Mouse (Mus musculus): ENCODE results near the gene Mafk.

Mafk gene

DNA sequence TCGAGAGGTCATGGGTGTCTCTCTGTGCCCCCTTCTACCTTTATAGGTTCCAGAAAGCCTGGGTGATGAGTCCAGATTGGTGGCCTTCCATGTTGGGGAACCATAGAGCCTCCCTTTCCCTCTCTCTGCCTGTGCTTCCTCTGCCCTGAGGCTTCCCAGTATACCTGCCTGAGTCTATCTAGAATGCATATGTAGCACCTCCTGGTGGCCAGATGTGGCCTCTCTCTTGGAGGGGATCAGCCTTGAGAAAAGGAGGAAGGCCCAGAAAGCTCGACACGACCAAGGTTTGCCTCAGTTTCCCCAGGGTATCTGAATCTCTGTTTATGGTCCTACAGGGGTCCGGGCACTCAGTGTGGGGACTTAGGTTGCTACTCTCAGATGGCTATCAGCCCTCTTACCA is 27.5 kb downstream of the Mafk start:
- DNase-seq (ENCODE audit: low spot score): no peak

- DNase-seq (ENCODE audit: low spot score): no peak
These were observed 28.3 kb downstream of the Mafk start, which contains the start of gene Tmem184a for GRCm38 (mm10) chr5:139819538-139820181. TSS of gene Tmem184a (minus strand) at chr5:139819917.

DNA sequence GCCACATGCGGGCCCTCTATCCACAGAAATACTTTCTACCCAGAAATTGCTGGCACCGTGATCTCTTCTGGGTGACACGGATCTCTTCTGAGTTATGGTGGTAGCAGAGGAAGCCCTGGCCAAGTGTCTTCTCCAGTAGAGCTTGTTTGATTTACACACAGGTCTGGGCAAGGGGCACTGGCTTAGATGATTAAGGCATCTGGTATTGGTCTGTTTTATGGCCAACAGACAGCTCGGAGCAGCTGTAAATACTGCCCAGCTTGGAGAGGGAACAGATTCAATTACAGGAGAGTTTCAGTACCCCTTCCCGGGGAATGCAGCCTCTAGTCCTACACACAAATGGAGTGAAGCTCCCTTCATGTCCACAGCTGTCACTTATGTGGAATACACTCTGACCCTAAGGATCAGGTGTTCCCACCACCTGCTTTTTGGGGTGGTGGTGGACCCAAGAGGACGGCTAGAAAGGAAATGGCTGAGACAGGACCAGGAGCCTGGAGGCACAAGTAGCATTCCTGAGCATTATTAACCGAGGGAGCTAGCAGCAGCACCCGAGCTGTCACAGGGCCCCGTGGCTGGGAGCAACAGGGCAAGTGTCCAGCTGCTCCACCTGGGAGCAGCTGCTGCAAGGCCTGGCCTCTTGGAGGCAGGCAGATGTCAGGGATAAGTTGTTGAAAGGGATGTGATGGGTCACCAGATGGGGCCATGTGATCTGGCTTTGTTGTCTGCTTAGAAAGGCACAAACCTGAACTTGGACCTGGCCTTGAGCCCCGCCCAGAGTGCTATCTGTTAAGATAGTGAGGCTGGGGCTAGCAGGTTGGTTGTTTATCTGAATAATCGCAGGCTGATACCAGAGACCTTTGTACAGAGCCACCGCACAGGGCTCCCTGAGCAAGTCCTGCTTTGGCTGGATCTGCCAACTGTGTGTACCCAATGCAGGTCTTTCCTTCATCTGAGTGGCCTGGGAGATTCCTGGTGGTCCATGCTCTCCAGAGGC is 30.4 kb downstream of the Mafk start:
- no peak for DNase-seq (ENCODE audit: low spot score)

DNA sequence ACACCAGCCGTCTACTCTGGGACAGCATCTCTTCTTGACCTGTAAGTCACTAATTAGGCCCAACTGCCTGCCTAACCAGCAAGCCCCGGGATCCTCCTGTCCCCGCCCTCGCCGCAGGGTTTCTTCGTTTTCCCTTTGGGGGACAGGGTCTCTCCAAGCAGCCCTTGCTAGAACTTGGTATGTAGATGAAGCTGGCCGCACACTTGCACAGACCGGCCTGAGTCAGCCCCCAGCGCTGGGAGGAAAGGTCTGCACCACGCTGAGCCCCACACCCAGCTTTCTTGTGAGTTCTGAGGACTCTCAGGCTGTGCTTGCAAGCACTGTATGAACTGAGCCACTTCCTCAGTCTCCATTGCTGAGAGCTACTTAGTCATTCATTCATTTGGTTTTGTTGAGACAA is 33.2 kb downstream of the Mafk start:
- DNase-seq (ENCODE audit: low spot score): no peak

DNA sequence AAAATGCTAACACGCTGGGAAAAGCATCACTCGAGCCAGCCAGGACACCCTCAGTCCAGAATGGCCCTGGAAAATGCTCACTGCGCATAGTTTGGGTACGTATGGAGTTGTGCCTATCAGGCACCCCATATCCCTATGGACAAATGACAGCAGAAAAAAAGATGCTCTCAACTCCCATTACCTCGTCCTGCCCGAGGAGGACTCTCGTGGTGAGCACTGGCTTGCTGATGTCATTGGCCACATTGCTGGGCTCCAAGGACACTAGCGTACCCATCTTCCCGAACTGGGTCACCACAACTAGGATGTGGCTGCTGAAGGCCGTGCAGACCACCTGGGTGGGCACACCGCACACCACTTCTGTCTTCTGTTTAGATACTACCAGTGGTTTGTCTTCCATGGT is 34.6 kb downstream of the Mafk start:
- DNase-seq (ENCODE audit: low spot score): no peak

DNA sequence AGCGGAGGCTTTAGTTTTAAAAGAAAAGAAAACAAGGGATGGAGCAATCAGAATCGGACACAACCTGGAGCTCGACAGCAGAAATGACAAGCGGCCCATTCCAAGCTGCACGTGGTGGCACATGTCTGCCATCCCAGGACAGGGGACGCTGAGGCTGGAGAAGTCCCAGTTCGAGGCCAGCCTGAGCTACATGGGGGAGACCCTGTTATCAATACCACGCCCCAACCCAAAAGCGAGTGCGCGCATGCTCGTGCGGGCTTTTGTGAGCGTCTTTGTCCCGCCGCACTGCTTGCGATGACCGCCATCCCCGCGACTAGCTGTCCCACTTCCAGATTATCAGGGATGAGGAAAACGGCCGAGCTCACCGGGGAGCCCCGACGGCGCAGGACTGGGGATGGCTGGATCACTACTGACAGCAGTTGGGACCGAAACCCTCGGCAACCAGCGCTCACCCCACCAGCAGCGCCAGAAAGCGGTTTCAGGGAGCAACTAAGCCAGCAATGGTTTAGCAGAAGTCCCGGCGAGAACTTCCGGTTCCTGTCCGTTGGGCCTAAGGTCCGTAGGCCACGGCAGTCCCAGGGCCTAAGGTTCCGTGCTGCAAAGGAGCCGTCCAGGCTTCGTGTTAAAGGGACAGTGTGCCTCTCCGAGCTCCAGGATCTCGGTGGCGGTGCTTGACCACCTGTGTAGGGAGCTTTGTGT is 35.2 kb downstream of the Mafk start, which contains the start of the genes Gm26938 and Psmg3:
TSS of gene Gm26938 (minus strand) at position 51 of the 699 bp plus-strand sequence.
TSS of gene Psmg3 (minus strand) at position 529 of the 699 bp plus-strand sequence.
- DNase-seq (ENCODE audit: low spot score): peak; percentile 97

DNA sequence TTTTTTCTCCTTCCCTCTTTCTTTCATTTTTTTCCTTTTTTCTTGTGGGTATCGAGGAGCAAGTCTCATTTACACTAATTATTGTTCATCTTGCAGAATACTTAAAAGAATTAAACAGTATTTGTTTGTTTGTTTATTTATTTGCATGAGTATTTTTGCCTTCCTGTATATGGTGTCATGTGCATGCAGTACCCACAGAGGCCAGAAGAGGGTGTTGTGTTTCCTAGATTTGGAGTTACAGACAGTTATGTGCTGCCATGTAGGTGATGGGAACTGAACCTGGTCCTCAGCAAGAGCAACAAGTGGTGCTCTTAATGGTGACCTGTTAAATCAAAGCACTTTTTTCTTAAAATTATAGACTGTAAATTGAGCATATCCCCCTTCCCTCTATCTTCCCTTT is 36.3 kb downstream of the Mafk start:
- no peak for DNase-seq (ENCODE audit: low spot score)

DNA sequence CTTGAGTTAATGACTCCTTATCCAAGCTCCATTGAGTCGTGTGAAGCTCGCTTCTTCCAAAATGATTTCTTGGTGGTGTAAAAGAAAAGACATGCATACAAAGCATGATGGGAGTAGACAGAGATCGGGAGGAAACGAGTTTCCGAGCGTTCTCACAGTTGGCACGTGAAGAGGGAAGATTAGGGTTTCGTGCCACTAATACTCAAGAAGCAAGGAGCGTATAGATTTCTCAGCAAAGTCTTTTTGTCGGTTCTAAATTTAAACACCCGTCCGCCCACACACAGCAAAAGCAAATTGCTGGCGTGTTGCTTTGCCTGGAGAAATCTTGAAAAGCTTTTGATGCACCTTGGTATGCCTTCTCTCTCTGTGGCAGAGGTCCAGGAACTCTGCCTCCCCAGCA is 38.1 kb downstream of the Mafk start:
- DNase-seq (ENCODE audit: low spot score): no peak

DNA sequence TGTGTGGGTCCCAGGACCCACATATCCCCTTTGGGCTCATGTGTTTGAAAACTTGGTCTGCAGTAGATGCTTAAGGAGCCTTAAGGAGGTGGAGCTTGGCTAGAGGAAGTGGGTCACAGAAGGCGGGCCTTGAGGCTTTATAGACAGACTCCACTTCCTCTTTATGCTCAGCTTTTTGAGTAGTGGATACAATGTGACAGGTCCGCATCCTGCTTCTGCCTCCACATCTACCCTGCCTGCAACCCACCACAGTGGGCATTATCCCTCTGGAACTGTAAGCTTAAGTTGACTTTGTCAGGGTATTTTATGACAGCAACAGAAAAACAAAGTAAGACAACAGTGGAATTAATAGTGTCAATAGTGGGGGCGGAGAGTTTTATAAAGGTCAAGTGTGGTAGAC is 39.4 kb downstream of the Mafk start:
- no peak for DNase-seq (ENCODE audit: low spot score)

GRCm38 (mm10) chr5:139832125-139832524 is 40.8 kb downstream of the Mafk start:
- DNase-seq (ENCODE audit: low spot score): no peak

GRCm38 (mm10) chr5:139835706-139836105 is 44.4 kb downstream of the Mafk start:
- no peak for DNase-seq (ENCODE audit: low spot score)

DNA sequence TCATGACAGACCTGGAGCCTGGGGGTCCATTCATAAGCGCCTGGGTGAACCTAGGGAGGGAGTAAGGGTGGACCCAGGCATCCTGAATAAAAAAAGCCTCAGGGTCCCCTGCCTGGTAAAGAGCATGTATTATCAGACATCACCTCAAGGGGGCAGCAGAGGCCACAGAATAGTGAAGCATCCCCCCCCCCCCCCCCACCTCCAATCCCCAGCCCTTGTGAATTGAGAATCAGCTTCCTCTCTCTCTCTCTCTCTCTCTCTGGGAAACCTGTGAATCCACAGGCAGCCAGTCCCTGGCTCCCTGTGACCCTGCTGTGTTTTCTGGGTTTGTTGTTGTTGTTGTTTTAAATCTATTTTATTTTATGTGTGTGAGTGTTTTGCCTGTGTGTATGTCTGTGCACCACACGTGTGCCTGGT is 47.2 kb downstream of the Mafk start:
- DNase-seq (ENCODE audit: low spot score): no peak

DNA sequence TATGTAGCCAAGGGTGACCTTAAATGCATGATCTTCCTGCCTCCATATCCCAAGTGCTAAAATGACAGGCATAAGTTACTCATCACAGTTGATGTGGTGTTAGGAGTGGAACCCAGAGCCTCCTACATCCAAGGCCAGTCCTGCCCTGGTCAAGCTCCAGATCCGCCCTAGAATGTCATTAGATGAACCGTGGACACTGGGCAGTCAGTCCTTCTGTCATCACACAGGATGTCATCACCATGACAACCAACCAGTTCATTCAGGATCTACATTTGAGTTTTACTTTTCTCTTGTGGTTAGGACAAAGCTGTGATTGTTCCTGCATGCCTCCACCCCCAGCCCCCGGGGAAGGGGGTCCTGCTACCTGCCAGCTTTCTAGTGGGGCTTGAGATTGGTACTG is 47.8 kb downstream of the Mafk start:
- no peak for DNase-seq (ENCODE audit: low spot score)

DNA sequence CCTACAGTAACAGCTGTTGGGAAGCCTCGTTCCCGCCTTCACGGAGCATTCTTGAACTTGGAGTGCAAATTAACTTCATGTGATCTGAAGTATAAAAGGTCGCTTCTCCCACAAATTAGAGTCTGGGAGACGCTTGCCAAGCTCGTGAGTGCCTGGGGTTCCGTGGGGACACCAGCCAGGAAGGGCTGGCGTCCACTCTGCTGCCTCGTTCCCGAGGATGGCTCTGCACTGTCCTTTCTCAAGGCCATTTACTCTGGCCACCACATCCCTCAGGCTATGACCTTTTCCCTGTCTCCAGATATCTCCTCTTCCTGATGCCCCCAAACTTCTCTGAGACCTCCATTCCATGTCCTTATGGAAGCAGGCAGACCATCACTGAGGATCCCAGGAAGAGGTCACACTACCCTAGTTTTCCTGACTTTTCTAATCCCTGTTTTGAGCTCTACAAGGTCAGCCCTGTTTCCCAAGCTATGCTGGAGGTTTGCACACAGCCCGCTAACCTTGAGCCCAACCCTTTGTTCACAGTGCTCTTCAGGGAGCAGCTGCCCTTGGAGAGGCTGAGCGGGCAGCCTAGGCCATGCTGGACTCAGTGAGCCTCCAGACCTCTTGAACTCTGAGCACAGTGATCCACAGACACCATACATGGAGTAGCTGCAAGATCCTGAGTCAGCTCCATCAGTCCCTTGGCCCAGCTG is 58.5 kb downstream of the Mafk start:
- DNase-seq (ENCODE audit: low spot score): no peak
